Mouse (Mus musculus) kidney, embryonic 15.5 days (tissue): ENCODE data around the gene Etv6. TPM values are rescaled to one million over a fixed set of nuclear protein-coding genes. Genes with fewer than 3 reads are reported as not detected.

ENCODE experiments used
- ATAC-seq: fragments of 200-750 bp; cut with Nextera tagmentation; replicated peaks from 2 replicates; pipeline ENCODE4 v1.8.0; 2017; ENCODE audit warnings: moderate TSS enrichment; ENCODE audit not compliant: low FRiP score
- H3K27ac ChIP-seq: fragments of 300-500 bp; sonication (generic); 2 replicates; pipeline ENCODE4 v1.5.1; 2015; ENCODE audit warnings: mild to moderate bottlenecking, inconsistent platforms
- H3K27me3 ChIP-seq: fragments of 300-500 bp; sonication (generic); 2 replicates; pipeline ENCODE4 v1.6.1; 2015; ENCODE audit warnings: inconsistent platforms
- H3K36me3 ChIP-seq: fragments of 300-500 bp; sonication (generic); 2 replicates; pipeline ENCODE4 v1.6.1; 2015; ENCODE audit warnings: inconsistent platforms
- H3K4me1 ChIP-seq: fragments of 300-500 bp; sonication (generic); 2 replicates; pipeline ENCODE4 v1.6.1; 2015; ENCODE audit warnings: inconsistent platforms
- H3K4me2 ChIP-seq: fragments of 300-500 bp; sonication (generic); 2 replicates; pipeline ENCODE4 v1.6.1; 2015; ENCODE audit warnings: moderate library complexity, mild to moderate bottlenecking, inconsistent platforms
- H3K4me3 ChIP-seq: fragments of 300-500 bp; sonication (generic); replicated peaks from 2 replicates; pipeline ENCODE4 v1.5.1; 2015; ENCODE audit warnings: mild to moderate bottlenecking, inconsistent platforms
- H3K9ac ChIP-seq: fragments of 300-500 bp; sonication (generic); 2 replicates; pipeline ENCODE4 v1.6.1; 2015; ENCODE audit warnings: mild to moderate bottlenecking, inconsistent platforms
- H3K9me3 ChIP-seq: fragments of 300-500 bp; sonication (generic); replicated peaks from 2 replicates; pipeline ENCODE4 v1.6.1; 2016; ENCODE audit warnings: inconsistent platforms
- WGBS: fragments of 180-500 bp; shearing (Covaris S2); methylation state at CpG from one replicate; pipeline ENCODE4 v1.1.7; 2015; ENCODE audit warnings: mixed read lengths; 5-methylcytosine and 5-hydroxymethylcytosine counted together
- polyA plus RNA-seq: library from polyadenylated mRNA; unstranded; fragments of >200 nt; fragmentation: Nextera tagmentation; extraction: Ambion mirVana; gene quantifications from 2 replicates; pipeline ENCODE4 v1.2.1, GENCODE M21; 2015

The Etv6 gene
- polyA plus RNA-seq, 1 experiment from 2014 or later, result 13.0 TPM

DNA sequence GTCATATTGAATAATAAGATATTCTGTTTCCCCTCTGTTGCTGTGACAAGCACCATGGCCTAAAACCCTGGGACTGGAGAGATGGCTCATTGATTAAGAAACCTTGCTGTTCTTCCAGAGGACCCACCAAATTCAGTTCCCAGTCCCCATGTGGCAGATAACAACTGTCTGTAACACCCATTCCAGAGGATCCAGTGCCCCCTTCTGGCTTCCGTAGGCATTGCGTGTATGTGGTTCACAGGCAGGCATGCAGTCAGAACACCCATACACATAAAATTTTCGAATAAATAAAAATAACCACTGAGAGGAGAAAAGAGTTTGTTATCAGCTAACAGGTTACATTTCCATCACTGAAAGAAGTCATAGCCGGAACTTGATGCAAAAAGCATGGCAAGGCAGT lies 205.5 kb downstream of the Etv6 start:
- Histone ChIP-seq H3K36me3 (peaks cover 29% of the 10 kb centered on the region), H3K27ac (no peak overlapping the region), H3K4me3 (no peak overlapping the region), H3K27me3 (no peaks in the 10 kb centered on the region), H3K4me2 (no peak overlapping the region), H3K9ac (no peak overlapping the region), H3K4me1 (peaks cover 15% of the 10 kb centered on the region), H3K9me3 (no peaks in the 10 kb centered on the region)
- 95% methylated on average over 4 of the region's 4 CpGs for WGBS
- no peak for ATAC-seq

DNA sequence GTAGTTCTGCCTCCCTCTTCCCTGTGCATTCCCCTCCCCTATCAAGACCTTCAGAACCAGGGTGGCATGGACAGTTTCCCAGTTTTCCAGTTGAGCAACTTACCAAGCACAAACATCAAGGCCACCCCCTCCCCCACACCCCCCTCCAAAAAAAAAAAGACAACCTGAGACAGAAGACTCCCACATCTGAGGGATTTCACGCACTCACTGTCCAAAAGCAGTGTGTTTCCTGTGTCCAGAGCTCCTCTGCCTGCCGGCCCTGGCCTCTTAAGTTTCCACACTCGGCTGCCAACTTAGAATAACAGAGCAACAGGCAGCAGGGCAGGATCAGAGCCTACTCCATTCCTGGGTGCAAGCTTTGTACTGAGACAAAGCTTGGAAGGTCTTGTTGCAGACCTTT lies 207.6 kb downstream of the Etv6 start:
- Histone ChIP-seq H3K9me3 (no peaks in the 10 kb centered on the region), H3K36me3 (peaks cover 25% of the 10 kb centered on the region), H3K4me3 (no peak overlapping the region), H3K4me2 (no peak overlapping the region), H3K27me3 (no peaks in the 10 kb centered on the region), H3K27ac (peak overlapping the region; percentile 60), H3K4me1 (peaks cover 18% of the 10 kb centered on the region), H3K9ac (no peak overlapping the region)
- ATAC-seq, result peak; percentile 64
- WGBS, result 16% methylated on average over 3 of the region's 3 CpGs

DNA sequence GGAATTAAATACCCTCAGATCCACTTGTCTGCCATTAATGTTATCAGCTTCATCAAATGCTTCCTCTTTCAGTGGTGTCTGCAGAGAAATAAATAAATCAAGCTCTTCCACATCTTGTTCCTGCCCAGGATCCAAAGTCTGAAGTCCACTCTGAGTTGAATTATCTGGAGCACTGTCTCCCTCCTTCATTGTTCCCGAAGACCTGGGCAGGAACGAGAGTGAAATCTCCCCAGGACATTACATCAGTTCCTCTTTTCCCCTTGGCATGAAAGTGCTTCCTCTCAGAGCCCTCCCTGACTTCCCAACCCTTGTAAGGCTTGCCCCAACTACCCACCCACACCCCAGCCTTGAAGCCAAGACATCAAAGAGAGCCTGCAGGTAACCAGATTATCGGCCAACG lies 208.0 kb downstream of the Etv6 start:
- H3K27me3 ChIP-seq, result no peaks in the 10 kb centered on the region
- 57% methylated on average over 4 of the region's 4 CpGs for WGBS
- peaks cover 22% of the 10 kb centered on the region for H3K4me1 ChIP-seq
- no peaks in the 10 kb centered on the region for H3K9me3 ChIP-seq
- no peak overlapping the region for H3K4me2 ChIP-seq
- no peak for ATAC-seq
- peak overlapping the region; percentile 60 for H3K27ac ChIP-seq
- H3K36me3 ChIP-seq, result peaks cover 29% of the 10 kb centered on the region
- H3K4me3 ChIP-seq, result no peak overlapping the region
- H3K9ac ChIP-seq, result no peak overlapping the region

DNA sequence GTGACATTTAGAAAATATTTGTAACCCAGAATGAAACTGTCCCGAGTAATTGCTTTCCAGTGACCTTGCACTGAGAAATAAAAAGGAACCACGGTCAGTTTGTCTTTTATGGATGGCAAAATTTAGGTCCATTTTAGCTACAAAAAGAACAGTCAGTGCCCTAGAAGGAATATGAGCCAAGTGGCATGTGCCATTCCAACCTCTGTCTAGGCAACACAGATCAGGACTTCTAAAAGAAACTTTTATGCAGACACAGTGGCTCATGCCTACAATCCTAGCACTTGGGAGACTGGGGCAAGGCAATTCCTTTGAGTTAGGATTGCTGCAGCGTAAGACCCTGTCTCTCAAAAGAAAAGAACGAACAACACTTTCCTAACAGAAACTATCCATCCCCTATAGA lies 208.6 kb downstream of the Etv6 start:
- WGBS, result 85% methylated on average over 4 of the region's 4 CpGs
- Histone ChIP-seq H3K27ac (no peak overlapping the region), H3K9ac (no peak overlapping the region), H3K36me3 (peaks cover 34% of the 10 kb centered on the region), H3K4me2 (no peak overlapping the region), H3K9me3 (no peaks in the 10 kb centered on the region), H3K4me3 (no peak overlapping the region), H3K4me1 (peaks cover 28% of the 10 kb centered on the region), H3K27me3 (no peaks in the 10 kb centered on the region)
- ATAC-seq, result no peak

DNA sequence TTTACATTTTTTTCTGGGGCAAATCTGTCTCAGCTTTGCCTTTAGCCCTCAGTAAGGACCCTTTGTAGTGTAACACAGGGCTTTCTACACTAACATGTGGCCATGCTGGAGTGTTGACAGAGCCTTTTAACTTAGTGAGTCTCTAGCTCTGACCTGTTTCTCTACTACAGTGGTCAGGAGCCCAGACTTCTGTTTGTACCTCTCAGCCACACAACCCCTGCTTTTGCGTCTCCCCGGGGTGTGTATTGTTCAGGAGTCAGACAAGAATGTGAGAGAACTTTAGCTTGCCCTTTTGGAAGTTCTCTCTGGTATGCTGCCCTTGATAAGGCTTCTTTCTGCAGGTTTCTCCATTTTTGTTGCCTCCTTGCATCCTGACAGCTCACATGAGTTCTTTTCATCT lies 210.6 kb downstream of the Etv6 start:
- no peaks in the 10 kb centered on the region for H3K9me3 ChIP-seq
- peaks cover 38% of the 10 kb centered on the region for H3K4me1 ChIP-seq
- H3K4me2 ChIP-seq, result no peak overlapping the region
- ATAC-seq, result no peak
- no peak overlapping the region for H3K27ac ChIP-seq
- H3K27me3 ChIP-seq, result no peaks in the 10 kb centered on the region
- 86% methylated on average over 2 of the region's 2 CpGs for WGBS
- H3K4me3 ChIP-seq, result no peak overlapping the region
- peaks cover 31% of the 10 kb centered on the region for H3K36me3 ChIP-seq
- no peak overlapping the region for H3K9ac ChIP-seq

DNA sequence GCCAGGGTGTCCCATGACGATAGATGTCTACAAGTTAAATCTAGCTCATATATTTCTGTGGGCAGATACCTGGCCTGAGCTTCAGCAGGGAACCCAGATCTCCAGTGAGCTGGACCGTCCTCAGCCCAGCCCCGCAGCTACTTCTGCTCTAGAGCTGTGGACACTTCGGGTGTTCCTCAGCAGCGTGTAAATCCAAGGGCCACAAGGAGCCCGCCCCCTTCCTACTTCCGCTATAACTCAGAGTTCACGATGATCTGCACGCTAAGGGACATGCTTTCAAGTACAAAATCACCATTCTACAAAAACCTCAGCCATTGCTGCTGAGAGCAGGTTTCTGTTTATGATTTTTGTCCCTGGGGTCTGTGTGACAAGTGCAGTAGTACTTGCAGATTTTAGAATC lies 211.8 kb downstream of the Etv6 start:
- Histone ChIP-seq H3K36me3 (peaks cover 21% of the 10 kb centered on the region), H3K4me2 (no peak overlapping the region), H3K27ac (no peak overlapping the region), H3K4me3 (no peak overlapping the region), H3K9me3 (no peaks in the 10 kb centered on the region), H3K4me1 (peaks cover 40% of the 10 kb centered on the region), H3K27me3 (no peaks in the 10 kb centered on the region), H3K9ac (no peak overlapping the region)
- 88% methylated on average over 9 of the region's 9 CpGs for WGBS
- no peak for ATAC-seq

DNA sequence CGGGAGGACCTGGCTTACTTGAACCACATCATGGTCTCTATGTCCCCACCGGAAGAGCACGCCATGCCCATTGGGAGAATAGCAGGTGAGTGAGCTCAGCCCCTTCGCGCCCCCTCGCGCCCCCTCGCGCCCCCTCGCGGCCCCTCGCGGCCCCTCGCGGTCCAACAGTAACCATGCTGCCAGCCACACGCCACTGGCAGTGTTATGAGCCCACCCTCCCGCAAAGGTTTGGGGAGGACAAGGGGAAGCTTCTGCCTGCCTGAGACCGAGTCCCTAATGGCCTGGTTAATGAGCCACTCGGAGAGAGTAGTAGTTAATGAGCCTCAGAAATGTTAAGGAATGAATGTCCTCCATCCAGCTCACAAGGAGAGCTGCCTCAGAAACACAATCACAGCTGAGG lies 213.2 kb downstream of the Etv6 start:
- Histone ChIP-seq H3K9me3 (no peaks in the 10 kb centered on the region), H3K27me3 (no peaks in the 10 kb centered on the region), H3K4me3 (no peak overlapping the region), H3K9ac (no peak overlapping the region), H3K27ac (no peak overlapping the region), H3K36me3 (peaks cover 21% of the 10 kb centered on the region), H3K4me2 (no peak overlapping the region), H3K4me1 (peaks cover 26% of the 10 kb centered on the region)
- WGBS, result 63% methylated on average over 19 of the region's 19 CpGs
- peak; percentile 80 for ATAC-seq

DNA sequence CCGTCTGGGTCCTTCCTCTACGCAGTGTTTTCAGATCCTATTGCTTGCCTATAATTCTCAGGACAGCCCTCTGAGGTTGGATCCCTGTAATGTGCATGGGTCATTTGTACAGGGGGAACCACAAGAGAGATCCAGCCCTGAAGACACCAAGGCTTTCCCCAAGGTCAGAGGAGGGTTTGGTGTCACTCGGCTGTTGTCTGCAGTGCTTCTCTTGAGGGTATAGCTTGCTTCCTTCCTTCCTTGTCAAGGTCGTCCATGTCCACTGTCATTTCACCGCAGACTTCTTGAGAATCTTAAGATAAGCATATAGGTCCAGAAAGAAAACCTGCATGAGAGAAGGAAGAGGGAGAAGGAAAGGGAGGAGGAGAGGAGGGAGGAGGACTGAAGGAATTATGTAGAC lies 215.3 kb downstream of the Etv6 start:
- WGBS, result 77% methylated on average over 5 of the region's 5 CpGs
- Histone ChIP-seq H3K4me2 (no peak overlapping the region), H3K36me3 (peaks cover 28% of the 10 kb centered on the region), H3K4me3 (no peak overlapping the region), H3K9ac (no peak overlapping the region), H3K9me3 (no peaks in the 10 kb centered on the region), H3K27me3 (no peaks in the 10 kb centered on the region), H3K4me1 (peaks cover 25% of the 10 kb centered on the region), H3K27ac (no peak overlapping the region)
- ATAC-seq, result no peak

DNA sequence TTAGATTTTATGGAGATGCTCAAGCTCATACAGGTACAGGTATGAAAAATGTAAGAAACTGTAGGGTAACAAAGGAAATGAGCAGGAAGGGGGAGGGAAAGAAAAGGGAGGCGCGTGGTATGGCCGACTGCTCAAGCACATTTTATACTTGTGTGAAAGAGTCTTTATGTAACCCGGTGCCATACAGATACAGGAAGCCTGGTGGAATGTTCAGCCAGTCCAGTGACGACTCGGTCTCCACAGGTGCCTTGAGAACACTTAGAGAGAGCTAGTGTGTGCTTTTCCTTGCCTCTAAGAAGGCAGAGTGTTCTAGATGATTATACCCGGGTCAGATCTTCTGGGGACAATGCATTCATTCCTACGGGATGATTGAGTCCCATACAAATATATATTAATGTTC lies 215.9 kb downstream of the Etv6 start:
- H3K4me1 ChIP-seq, result peaks cover 27% of the 10 kb centered on the region
- WGBS, result 75% methylated on average over 8 of the region's 8 CpGs
- no peaks in the 10 kb centered on the region for H3K9me3 ChIP-seq
- ATAC-seq, result no peak
- H3K4me3 ChIP-seq, result no peak overlapping the region
- peaks cover 28% of the 10 kb centered on the region for H3K36me3 ChIP-seq
- no peak overlapping the region for H3K4me2 ChIP-seq
- H3K27me3 ChIP-seq, result no peaks in the 10 kb centered on the region
- no peak overlapping the region for H3K9ac ChIP-seq
- no peak overlapping the region for H3K27ac ChIP-seq

DNA sequence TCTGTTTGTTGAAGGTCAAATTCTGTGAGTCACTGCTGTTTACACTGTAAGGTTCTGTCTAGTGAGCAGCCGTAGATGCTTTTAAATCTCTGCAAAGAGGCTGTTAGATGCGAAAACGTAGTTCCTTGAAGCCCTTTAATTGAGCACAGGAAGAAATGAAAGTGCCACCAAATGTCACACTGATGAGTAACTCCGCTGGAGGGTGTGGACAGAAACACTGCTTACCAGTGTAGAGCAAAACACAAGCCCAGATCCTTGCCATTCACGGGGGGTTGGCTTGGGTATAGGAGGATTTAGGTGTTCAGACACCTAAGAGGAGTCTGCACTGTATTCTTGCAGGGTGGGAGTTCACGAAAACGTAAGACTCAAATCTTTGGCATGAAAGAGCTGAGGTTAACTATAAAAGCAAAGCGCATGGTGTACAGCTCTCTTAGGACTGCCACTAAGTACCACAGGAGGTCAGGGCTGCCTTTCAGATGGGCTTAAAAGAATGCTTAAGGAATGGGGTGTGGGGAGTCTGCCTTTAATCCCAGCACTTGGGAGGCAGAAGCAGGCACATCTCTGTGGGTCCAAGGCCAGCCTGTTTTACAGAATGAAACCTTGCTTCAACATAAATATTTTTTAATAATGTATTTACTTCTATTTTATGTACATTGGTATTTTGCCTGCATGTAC lies 216.7 kb downstream of the Etv6 start:
- Histone ChIP-seq H3K4me2 (no peak overlapping the region), H3K27ac (no peak overlapping the region), H3K9ac (no peak overlapping the region), H3K9me3 (no peaks in the 10 kb centered on the region), H3K4me3 (no peak overlapping the region), H3K4me1 (peaks cover 29% of the 10 kb centered on the region), H3K36me3 (peaks cover 28% of the 10 kb centered on the region), H3K27me3 (no peaks in the 10 kb centered on the region)
- no peak for ATAC-seq
- 66% methylated on average over 8 of the region's 8 CpGs for WGBS

DNA sequence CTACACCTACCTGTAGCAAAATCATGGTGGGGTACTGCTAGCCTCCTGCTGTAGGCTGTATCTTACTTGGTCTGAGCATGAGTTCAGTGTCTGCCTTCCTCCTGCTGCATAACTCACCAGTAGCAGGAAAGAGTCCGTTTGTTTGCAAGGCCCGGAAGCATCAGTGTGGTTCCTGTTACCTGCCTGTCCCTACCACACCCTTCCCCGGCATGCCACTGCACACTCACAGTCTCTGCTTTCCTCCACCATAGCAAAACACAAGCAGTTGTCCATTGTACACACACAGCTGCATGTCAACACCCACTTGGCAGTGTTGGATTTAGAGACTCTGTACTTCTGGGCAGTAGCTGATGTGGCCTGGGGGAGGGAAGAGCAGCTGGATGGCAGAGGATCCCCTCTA lies 220.9 kb downstream of the Etv6 start:
- H3K4me3 ChIP-seq, result no peak overlapping the region
- ATAC-seq, result no peak
- WGBS, result 85% methylated on average over 3 of the region's 3 CpGs
- H3K36me3 ChIP-seq, result peaks cover 27% of the 10 kb centered on the region
- no peak overlapping the region for H3K4me2 ChIP-seq
- no peak overlapping the region for H3K9ac ChIP-seq
- H3K9me3 ChIP-seq, result no peaks in the 10 kb centered on the region
- H3K4me1 ChIP-seq, result 0 out of 2 replicates have a peak, but pooled peaks cover 5% of the 10 kb centered on the region
- H3K27ac ChIP-seq, result no peak overlapping the region
- no peaks in the 10 kb centered on the region for H3K27me3 ChIP-seq

DNA sequence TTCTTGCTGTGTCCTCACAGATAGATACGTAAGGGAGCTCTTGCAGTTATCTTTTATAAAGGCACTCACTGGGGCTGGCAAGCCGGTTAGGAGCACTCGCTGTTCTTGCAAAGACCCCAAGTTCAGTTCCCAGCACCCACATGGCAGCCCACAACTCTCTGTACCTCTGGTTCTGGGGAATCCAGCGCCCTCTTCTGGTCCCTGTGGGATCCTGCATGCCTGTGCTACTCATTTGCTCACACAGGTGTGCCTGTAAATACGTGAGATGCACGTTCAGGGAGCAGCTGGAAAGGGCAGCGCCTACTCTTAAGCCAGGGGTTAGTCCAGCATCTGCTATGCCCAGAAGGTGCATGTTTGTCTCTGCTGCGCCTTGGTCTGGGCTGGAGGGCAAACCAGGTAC lies 224.4 kb downstream of the Etv6 start:
- no peak overlapping the region for H3K27ac ChIP-seq
- no peak overlapping the region for H3K9ac ChIP-seq
- ATAC-seq, result no peak
- H3K36me3 ChIP-seq, result peaks cover 54% of the 10 kb centered on the region
- no peak overlapping the region for H3K4me2 ChIP-seq
- WGBS, result 94% methylated on average over 8 of the region's 8 CpGs
- H3K9me3 ChIP-seq, result no peaks in the 10 kb centered on the region
- H3K4me3 ChIP-seq, result no peak overlapping the region
- H3K27me3 ChIP-seq, result no peaks in the 10 kb centered on the region
- peaks cover 10% of the 10 kb centered on the region; the same call in 1 of the 2 replicates for H3K4me1 ChIP-seq

DNA sequence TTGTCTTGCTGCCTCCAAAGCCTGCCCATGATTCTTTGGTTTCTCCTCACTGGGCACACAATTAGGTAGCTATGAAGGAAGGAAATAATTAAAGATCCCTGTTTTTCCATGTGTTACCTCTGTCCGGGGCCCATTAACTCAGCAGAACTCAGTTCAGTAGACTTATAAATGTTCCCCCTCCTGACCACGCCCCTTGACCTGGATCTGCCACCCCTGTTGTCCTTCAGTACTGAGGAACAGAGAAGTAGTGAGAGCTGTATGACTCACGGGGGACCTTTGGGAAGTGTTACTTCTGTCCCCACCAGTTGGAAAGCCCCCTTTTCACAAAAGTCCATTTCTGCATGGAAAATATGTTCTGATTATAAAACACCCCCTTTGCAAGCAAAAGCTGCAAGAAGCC lies 226.4 kb downstream of the Etv6 start:
- Histone ChIP-seq H3K9me3 (no peaks in the 10 kb centered on the region), H3K4me2 (no peak overlapping the region), H3K9ac (no peak overlapping the region), H3K4me3 (no peak overlapping the region), H3K27ac (peak overlapping the region; percentile 22; the same call in 1 of the 2 replicates), H3K4me1 (peaks cover 7% of the 10 kb centered on the region; the same call in 1 of the 2 replicates), H3K27me3 (no peaks in the 10 kb centered on the region), H3K36me3 (peaks cover 74% of the 10 kb centered on the region)
- no peak for ATAC-seq
- 58% methylated on average over 3 of the region's 3 CpGs for WGBS
